Mouse (Mus musculus): ENCODE data around the gene Engase. TPM values are rescaled to one million over a fixed set of nuclear protein-coding genes. Genes with fewer than 3 reads are reported as not detected.

Gene Engase
- polyA plus RNA-seq, 1 experiment from 2014 or later: 4.0 TPM

DNA sequence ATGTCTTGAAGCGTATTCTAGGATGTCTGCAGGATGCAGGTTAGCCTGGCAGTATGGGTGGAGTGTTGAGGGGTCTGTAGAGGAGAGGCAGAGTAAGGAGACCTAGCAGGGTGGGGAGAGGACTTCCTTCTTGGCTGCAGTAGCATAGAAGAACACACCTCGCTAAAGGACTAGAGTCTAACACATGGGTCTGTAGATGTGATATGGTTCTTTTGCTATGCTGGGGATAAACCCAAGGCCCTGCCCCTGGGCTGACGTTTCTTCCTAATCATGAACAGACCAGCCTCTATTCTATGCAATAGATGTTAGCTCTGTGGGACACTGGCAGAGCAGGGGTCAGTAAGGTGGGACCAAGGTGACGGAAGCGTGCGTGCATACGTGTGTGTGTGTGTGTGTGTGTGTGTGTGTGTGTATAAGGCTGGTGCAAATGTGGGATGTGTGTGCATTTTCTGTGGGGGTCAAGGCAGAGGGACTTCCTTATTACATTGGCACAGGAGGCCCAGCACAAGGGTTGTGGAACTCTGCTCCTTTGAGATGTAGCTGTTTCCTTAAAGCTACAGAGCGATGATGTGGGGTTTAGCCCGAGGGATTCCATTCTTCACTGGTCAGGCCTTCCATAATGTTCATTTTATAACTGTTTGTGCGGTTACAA is 7.0 kb upstream of the Engase start:
- H3K4me3 ChIP-seq (ENCODE audit: low read length): no peak overlapping the region
- no peaks in the 10 kb centered on the region for H3K27me3 ChIP-seq (ENCODE audit: control insufficient read depth, insufficient read depth, low read length)
- H3K4me2 ChIP-seq (ENCODE audit: low read depth, low read length): no peak overlapping the region
- peak overlapping the region; percentile 72 for H3K27ac ChIP-seq (ENCODE audit: low read length)
- H3K9me3 ChIP-seq (replicated peaks; ENCODE audit: control insufficient read depth, low read length): no peaks in the 10 kb centered on the region
- no peaks in the 10 kb centered on the region for H3K36me3 ChIP-seq (ENCODE audit: control insufficient read depth, insufficient read depth)
- 78% methylated on average over 10 of the region's 10 CpGs for WGBS
- no peak overlapping the region; the same call in 1 of the 2 replicates for H3K9ac ChIP-seq (ENCODE audit: low read length)
- H3K4me1 ChIP-seq (ENCODE audit: control insufficient read depth, insufficient read depth, low read length): peaks cover 13% of the 10 kb centered on the region
- ATAC-seq (replicated peaks; ENCODE audit: extremely low read depth, insufficient read depth, low FRiP score): no peak

DNA sequence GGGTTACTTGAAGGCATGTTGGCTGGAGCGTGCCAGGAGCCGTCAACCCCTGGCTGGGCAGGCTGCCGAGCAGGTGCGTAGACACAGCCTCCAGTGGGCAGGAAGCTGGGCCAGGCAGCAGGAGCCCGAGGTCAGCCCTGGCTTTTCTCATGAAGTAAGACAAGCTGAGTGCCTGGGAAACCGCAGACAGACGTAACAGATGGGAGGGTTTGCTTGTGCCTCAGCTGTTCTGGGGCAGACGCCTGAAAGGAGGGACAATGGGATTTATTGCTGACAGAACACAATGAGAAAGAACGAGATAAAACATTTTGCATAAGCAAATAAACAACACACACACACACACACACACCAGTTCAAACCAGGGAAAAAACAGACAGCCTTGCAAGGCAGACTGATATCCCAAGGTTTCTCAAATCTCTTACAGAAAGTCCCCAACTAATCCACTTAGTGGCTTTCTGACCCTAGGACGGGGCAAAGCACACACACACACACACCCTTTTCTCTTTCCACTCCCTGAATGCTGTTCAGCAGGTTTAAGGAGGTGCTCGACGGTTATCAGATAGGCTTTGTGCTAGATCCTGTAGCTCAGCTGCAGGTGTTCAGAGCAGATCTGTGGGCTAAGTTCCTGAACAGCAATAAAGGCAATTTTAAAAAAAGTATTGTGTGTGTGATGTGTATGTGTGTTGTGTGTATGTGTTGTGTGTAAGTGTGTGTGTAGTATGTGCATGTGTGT is 6.2 kb upstream of the Engase start:
- H3K9me3 ChIP-seq (replicated peaks; ENCODE audit: control insufficient read depth, low read length): no peaks in the 10 kb centered on the region
- peaks cover 13% of the 10 kb centered on the region for H3K4me1 ChIP-seq (ENCODE audit: control insufficient read depth, insufficient read depth, low read length)
- no peak overlapping the region for H3K4me2 ChIP-seq (ENCODE audit: low read depth, low read length)
- H3K36me3 ChIP-seq (ENCODE audit: control insufficient read depth, insufficient read depth): no peaks in the 10 kb centered on the region
- WGBS: 21% methylated on average over 12 of the region's 12 CpGs
- H3K27me3 ChIP-seq (ENCODE audit: control insufficient read depth, insufficient read depth, low read length): no peaks in the 10 kb centered on the region
- ATAC-seq (replicated peaks; ENCODE audit: extremely low read depth, insufficient read depth, low FRiP score): peak; percentile 72
- H3K27ac ChIP-seq (ENCODE audit: low read length): peak overlapping the region; percentile 72
- no peak overlapping the region for H3K4me3 ChIP-seq (ENCODE audit: low read length)
- no peak overlapping the region; the same call in 1 of the 2 replicates for H3K9ac ChIP-seq (ENCODE audit: low read length)

DNA sequence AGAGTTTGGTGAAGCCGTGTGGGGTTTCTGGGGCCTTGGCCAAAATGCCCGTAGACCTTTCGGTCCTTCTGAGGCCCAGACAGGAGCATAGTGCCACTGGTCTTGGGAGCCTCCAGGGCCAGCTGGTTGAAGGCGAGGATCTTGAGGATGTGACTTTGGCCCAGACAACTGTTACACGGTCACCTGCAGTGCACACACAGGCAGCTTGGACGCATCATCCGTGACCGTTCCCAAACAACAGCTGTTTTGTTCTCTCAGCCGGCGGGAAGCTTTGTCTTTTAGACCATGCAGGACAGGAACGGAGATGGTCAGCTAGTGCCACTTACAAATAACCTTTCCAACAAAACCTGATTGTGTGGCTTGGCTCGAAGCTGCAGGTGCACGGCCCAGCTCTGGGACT is 5.0 kb upstream of the Engase start:
- WGBS: 85% methylated on average over 13 of the region's 13 CpGs

DNA sequence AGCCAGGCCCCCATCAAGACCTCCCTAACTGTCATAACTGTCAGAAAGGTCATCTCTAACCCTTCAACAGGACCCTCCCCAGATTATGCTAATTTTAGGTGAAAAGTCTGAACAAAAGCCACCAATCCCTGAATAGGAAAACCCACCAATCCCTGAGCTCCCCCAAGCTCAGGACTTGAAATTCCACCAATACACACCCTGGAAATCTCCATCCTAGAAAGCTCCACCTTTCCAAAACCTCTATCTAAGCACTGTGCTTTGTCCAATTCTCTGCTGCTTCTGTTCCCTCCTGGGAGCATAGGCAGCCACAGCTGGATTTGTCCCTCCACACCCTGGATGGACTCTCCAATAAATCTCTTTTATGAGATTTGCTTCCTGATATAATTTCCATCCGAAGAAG is 3.5 kb upstream of the Engase start:
- no peak for ATAC-seq (replicated peaks; ENCODE audit: extremely low read depth, insufficient read depth, low FRiP score)
- 88% methylated on average over 1 of the region's 1 CpGs for WGBS
- Histone ChIP-seq H3K36me3 (ENCODE audit: control insufficient read depth, insufficient read depth) (no peaks in the 10 kb centered on the region), H3K4me2 (ENCODE audit: low read depth, low read length) (no peak overlapping the region), H3K9ac (ENCODE audit: low read length) (no peak overlapping the region), H3K27me3 (ENCODE audit: control insufficient read depth, insufficient read depth, low read length) (no peaks in the 10 kb centered on the region), H3K4me1 (ENCODE audit: control insufficient read depth, insufficient read depth, low read length) (peaks cover 14% of the 10 kb centered on the region), H3K4me3 (ENCODE audit: low read length) (no peak overlapping the region), H3K9me3 (replicated peaks; ENCODE audit: control insufficient read depth, low read length) (no peaks in the 10 kb centered on the region), H3K27ac (ENCODE audit: low read length) (no peak overlapping the region)

More for the DNA sequence above, 5.0 kb upstream of the Engase start:
- Histone ChIP-seq H3K9ac (ENCODE audit: low read length) (no peak overlapping the region), H3K27ac (ENCODE audit: low read length) (no peak overlapping the region), H3K4me1 (ENCODE audit: control insufficient read depth, insufficient read depth, low read length) (peaks cover 13% of the 10 kb centered on the region), H3K27me3 (ENCODE audit: control insufficient read depth, insufficient read depth, low read length) (no peaks in the 10 kb centered on the region), H3K4me2 (ENCODE audit: low read depth, low read length) (no peak overlapping the region), H3K9me3 (replicated peaks; ENCODE audit: control insufficient read depth, low read length) (no peaks in the 10 kb centered on the region), H3K36me3 (ENCODE audit: control insufficient read depth, insufficient read depth) (no peaks in the 10 kb centered on the region), H3K4me3 (ENCODE audit: low read length) (no peak overlapping the region)
- no peak for ATAC-seq (replicated peaks; ENCODE audit: extremely low read depth, insufficient read depth, low FRiP score)

DNA sequence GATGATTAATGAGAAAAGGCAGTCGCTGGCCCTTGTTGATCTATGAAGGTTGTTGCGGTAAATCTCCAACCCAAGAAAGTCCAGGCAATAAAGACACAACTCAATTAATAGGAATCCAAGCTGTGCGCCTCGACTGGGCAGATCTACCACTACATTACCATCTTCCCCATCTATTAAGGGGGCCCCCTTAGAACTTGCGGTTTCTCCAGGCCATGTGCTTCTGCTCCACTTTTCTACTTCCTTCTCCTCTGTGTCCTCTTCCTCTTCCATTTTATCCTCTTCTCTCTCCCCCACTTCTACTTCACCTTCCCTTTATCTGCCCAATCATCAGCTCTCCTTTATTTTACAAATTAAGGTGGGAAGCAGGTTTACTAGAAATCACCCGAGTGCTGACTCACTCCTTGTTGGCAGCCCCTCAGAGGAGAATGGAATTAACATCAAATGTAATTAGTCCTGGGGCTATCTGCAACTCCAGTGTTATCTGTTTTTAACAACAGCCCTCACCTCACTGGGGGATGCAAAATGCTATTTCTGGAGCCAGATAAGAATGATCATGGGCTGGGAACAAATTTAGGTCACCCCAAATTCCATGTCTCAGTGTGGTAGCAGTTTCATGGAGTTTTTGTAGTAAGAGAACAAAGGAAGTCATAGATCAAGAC is 2.7 kb upstream of the Engase start:
- peaks cover 14% of the 10 kb centered on the region for H3K4me1 ChIP-seq (ENCODE audit: control insufficient read depth, insufficient read depth, low read length)
- WGBS: 74% methylated on average over 6 of the region's 6 CpGs
- no peak overlapping the region for H3K27ac ChIP-seq (ENCODE audit: low read length)
- H3K36me3 ChIP-seq (ENCODE audit: control insufficient read depth, insufficient read depth): no peaks in the 10 kb centered on the region
- ATAC-seq (replicated peaks; ENCODE audit: extremely low read depth, insufficient read depth, low FRiP score): no peak
- H3K27me3 ChIP-seq (ENCODE audit: control insufficient read depth, insufficient read depth, low read length): no peaks in the 10 kb centered on the region
- H3K4me3 ChIP-seq (ENCODE audit: low read length): no peak overlapping the region
- H3K9me3 ChIP-seq (replicated peaks; ENCODE audit: control insufficient read depth, low read length): no peaks in the 10 kb centered on the region
- no peak overlapping the region for H3K4me2 ChIP-seq (ENCODE audit: low read depth, low read length)
- H3K9ac ChIP-seq (ENCODE audit: low read length): no peak overlapping the region

DNA sequence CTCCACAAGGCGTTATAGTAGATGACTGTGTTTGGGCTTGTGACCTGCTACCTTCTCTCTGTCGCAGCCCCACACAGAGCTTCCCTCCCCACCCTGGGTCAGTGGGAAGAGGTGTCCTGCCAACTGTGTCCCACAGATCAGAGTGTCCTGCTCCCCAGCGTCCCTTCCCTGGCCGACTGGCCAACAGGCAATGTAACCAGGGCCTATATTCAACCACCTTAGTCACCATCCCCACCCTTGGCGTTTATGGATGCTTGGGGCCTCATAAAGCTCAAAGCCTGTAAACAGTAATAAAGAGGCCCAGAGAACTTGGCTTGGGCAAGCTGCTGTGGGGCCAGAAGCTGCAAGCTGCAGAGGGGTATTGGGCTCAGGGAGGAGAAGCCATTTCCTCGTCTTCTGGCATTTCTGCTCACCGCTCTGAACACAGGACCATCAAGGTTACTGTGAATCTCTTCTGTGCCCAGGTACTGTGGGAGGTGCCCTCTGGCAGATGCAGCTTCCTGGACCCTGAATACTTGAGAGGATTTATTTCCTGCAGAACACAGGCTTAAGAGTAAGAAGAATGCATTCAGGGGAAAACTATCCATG is 1.0 kb upstream of the Engase start:
- Histone ChIP-seq H3K4me1 (ENCODE audit: control insufficient read depth, insufficient read depth, low read length) (peaks cover 10% of the 10 kb centered on the region), H3K9ac (ENCODE audit: low read length) (no peak overlapping the region), H3K36me3 (ENCODE audit: control insufficient read depth, insufficient read depth) (no peaks in the 10 kb centered on the region), H3K4me2 (ENCODE audit: low read depth, low read length) (no peak overlapping the region), H3K9me3 (replicated peaks; ENCODE audit: control insufficient read depth, low read length) (no peaks in the 10 kb centered on the region), H3K27me3 (ENCODE audit: control insufficient read depth, insufficient read depth, low read length) (no peaks in the 10 kb centered on the region), H3K4me3 (ENCODE audit: low read length) (no peak overlapping the region), H3K27ac (ENCODE audit: low read length) (no peak overlapping the region)
- WGBS: 88% methylated on average over 7 of the region's 7 CpGs
- no peak for ATAC-seq (replicated peaks; ENCODE audit: extremely low read depth, insufficient read depth, low FRiP score)

DNA sequence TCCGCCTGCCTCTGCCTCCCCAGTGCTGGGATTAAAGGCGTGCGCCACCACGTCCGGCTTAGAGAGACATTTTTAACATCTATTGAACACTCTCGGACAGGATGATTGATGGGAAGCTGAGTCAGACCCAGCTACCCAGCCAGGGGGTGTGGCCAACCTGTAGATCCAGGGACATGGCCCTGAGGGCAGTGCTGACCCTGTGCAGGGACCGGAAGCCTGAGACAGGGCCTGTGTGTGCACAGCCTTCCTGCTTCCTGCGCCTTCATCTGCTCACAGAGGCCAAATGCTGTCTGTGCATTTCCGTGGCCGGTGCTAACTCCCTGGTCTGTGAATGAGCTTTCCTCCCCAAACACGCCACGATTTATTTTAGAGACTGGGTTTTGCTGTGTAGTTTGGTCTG is 3.1 kb downstream of the Engase start:
- Histone ChIP-seq H3K9me3 (replicated peaks; ENCODE audit: control insufficient read depth, low read length) (no peaks in the 10 kb centered on the region), H3K9ac (ENCODE audit: low read length) (no peak overlapping the region), H3K27ac (ENCODE audit: low read length) (no peak overlapping the region), H3K4me1 (ENCODE audit: control insufficient read depth, insufficient read depth, low read length) (peaks cover 6% of the 10 kb centered on the region), H3K4me2 (ENCODE audit: low read depth, low read length) (no peak overlapping the region), H3K4me3 (ENCODE audit: low read length) (no peak overlapping the region), H3K27me3 (ENCODE audit: control insufficient read depth, insufficient read depth, low read length) (no peaks in the 10 kb centered on the region), H3K36me3 (ENCODE audit: control insufficient read depth, insufficient read depth) (peaks cover 6% of the 10 kb centered on the region; the same call in 1 of the 2 replicates)
- 73% methylated on average over 12 of the region's 12 CpGs for WGBS
- no peak for ATAC-seq (replicated peaks; ENCODE audit: extremely low read depth, insufficient read depth, low FRiP score)

DNA sequence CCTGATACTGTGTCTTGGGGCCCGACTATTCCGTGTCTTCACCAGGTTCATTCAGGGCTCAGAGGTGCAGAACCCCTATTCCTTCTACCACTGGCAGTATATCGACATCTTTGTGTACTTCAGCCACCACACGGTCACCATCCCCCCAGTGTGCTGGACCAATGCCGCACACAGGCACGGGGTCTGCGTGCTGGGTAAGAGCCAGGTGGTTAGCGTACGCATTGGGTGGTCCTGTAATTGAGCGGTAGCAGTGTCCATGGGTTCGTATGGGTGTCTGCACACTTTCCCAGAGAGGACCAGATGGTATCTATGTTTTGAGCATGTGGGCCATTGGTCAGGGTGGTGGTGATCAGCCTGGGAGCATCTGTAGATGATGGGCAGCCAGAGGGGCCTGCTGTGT is 4.6 kb downstream of the Engase start:
- Histone ChIP-seq H3K4me3 (ENCODE audit: low read length) (no peak overlapping the region), H3K4me1 (ENCODE audit: control insufficient read depth, insufficient read depth, low read length) (peaks cover 6% of the 10 kb centered on the region), H3K9me3 (replicated peaks; ENCODE audit: control insufficient read depth, low read length) (no peaks in the 10 kb centered on the region), H3K27me3 (ENCODE audit: control insufficient read depth, insufficient read depth, low read length) (no peaks in the 10 kb centered on the region), H3K9ac (ENCODE audit: low read length) (no peak overlapping the region), H3K27ac (ENCODE audit: low read length) (no peak overlapping the region), H3K36me3 (ENCODE audit: control insufficient read depth, insufficient read depth) (peaks cover 6% of the 10 kb centered on the region; the same call in 1 of the 2 replicates), H3K4me2 (ENCODE audit: low read depth, low read length) (no peak overlapping the region)
- 89% methylated on average over 11 of the region's 11 CpGs for WGBS
- ATAC-seq (replicated peaks; ENCODE audit: extremely low read depth, insufficient read depth, low FRiP score): no peak

DNA sequence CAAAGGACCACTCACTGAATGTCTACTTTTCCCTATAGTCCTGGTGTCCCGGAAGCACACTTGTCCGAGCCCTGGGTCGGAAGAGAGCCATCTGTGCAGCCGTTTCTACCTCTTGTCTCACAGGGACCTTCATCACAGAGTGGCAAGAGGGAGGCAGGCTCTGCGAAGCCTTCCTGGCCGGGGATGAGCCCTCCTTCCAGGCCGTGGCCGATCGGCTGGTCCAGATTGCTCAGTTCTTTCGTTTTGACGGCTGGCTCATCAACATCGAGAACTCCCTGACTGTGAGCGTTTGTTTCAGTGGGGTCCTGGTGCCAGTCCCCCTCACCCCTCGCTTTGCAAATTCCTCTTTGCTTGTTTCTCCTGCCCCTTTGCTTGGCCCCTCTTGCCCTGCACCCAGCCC is 5.1 kb downstream of the Engase start:
- ATAC-seq (replicated peaks; ENCODE audit: extremely low read depth, insufficient read depth, low FRiP score): no peak
- H3K4me1 ChIP-seq (ENCODE audit: control insufficient read depth, insufficient read depth, low read length): peaks cover 6% of the 10 kb centered on the region
- H3K9me3 ChIP-seq (replicated peaks; ENCODE audit: control insufficient read depth, low read length): no peaks in the 10 kb centered on the region
- H3K4me2 ChIP-seq (ENCODE audit: low read depth, low read length): no peak overlapping the region
- no peak overlapping the region for H3K4me3 ChIP-seq (ENCODE audit: low read length)
- H3K27me3 ChIP-seq (ENCODE audit: control insufficient read depth, insufficient read depth, low read length): no peaks in the 10 kb centered on the region
- 81% methylated on average over 14 of the region's 14 CpGs for WGBS
- no peak overlapping the region for H3K27ac ChIP-seq (ENCODE audit: low read length)
- peaks cover 6% of the 10 kb centered on the region; the same call in 1 of the 2 replicates for H3K36me3 ChIP-seq (ENCODE audit: control insufficient read depth, insufficient read depth)
- no peak overlapping the region for H3K9ac ChIP-seq (ENCODE audit: low read length)
